Mouse (Mus musculus): ENCODE measurements around the gene Pheta1. TPM values are rescaled to one million over a fixed set of nuclear protein-coding genes. Genes with fewer than 3 reads are reported as not detected.

Gene Pheta1
- polyA plus RNA-seq, 1 experiment from 2014 or later = 15.2 TPM

GRCm38 (mm10) chr5:121824121-121824520 lies 24.7 kb upstream of the Pheta1 start:
- DNase-seq (ENCODE audit: low spot score) = no peak

DNA sequence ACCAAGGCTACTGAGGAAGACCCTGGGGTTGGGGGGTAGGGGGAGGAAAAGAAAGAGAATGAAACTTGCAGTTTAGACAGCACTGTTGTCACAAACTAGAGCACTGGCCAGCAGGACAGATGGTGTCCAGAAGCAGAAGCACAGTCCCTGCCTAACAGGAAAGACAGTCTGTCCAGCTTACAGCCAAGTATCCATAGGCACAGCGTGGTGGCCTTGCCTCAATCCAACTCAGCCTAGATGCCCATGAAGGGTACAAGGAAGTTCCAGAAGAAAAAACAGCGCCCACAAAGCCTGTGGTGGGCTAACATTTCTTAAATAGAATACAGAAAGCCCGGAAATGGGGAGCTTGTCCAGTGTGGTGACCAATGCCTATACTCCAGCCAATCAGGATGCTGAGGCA lies 23.2 kb upstream of the Pheta1 start:
- no peak for DNase-seq (ENCODE audit: low spot score)

GRCm38 (mm10) chr5:121827876-121828275 lies 20.9 kb upstream of the Pheta1 start:
- DNase-seq (ENCODE audit: low spot score) = no peak

DNA sequence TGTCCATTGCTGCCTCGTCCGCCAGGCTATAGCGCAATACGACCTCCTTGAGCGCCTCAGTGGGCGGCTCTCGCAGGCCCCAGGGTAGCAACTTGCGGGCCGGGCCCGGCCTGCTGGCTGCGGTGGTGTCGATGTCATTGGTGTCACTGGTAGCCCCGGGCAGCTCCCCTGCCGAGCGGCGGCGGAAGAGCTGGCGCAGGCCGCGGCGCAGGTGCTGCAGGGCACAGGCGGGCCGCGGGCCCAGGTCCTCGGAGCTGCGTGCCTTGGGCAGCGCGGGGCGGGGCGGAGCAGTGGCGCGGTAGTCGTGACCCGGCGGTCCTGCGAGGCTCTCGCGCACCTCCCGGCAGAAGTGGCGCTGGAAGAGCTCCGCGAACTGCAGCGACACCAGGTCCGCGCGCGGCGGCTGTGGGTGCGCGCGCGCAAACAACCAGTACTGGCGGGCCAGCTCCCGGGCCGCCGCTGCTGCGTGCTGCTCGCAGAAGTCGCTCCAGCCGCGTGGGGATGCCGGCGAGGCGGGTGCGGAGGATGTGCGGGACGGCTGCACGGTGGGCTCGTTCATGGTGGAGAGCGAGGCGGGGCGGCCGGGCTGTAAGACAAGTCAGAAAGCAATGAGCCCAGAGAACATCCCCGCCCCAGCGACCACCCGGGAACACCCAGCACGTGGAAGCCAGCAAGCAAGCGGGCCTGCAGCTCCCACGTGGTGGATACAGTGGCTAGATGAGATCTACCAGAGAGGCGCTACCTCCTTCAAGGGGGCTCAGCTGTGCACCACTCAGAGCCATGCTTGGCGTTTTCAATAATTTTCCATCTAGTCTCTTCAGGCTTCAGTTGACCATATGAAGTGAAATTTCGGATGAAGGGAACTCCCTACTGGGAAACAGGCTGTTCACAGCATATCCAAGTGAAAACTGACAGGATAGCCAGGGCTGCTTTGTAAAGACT lies 20.0 kb upstream of the Pheta1 start:
- no peak for DNase-seq (ENCODE audit: low spot score)

GRCm38 (mm10) chr5:121831002-121831601 lies 17.7 kb upstream of the Pheta1 start:
- no peak for DNase-seq (ENCODE audit: low spot score)

DNA sequence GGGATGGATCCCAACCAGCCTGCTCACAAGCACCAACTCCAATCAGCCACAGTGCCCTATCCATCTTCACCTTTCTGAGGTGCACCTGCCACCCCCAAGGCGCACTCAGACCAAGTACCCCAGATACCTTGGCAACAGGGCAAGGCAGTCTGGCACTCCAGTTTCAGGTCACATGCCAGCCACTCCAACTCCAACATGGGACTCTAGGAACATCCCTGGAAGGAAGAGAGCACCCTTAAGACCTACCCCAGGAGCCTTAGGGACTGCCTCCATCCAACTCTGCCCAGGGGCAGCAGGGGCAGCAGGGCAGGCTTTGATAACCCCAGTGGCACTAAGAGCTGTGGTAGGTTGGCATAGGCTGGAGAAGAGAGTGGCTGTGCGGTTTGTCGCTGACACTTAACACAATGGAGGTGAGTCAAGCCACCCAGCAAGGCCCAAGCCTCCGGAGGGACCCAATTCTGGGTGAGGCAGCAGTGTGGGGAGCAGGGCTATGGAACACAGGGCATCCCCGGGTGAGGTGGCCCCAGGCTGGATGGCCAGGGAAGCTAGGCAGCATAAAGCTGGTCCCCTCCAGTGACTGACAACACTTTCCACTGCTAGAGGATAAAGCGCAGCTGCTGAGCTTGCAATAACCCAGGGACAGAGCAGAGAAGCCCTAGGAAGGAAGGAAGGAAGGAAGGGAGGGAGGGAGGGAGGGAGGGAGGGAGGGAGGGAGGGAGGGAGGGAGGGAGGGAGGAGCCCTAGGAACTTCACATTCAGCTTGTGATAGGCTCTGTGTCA lies 16.2 kb upstream of the Pheta1 start:
- no peak for DNase-seq (ENCODE audit: low spot score)

DNA sequence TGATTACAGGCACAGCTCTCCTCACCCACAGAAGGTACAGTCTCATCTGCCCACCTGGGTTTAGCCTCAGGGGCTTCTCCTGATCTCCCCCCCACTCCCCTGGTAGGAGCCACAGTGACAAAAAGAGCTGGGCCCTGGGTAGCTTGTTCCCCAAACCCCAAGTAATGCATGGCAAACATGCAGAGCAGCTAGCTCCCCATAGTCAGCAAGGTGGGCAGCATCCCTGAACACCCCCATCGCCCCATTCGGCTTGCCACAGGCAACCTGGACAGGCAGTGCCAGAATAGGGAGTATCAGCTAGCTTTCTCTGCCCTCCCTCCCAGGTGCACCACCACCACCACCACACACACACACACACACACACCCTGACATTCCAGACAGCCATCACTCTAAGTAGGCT lies 15.6 kb upstream of the Pheta1 start:
- DNase-seq (ENCODE audit: low spot score) = no peak

- peak; percentile 71 for DNase-seq (ENCODE audit: low spot score)
These were observed 15.1 kb upstream of the Pheta1 start for GRCm38 (mm10) chr5:121833572-121834240.

GRCm38 (mm10) chr5:121834241-121834606 lies 14.6 kb upstream of the Pheta1 start:
- DNase-seq (ENCODE audit: low spot score) = no peak

- DNase-seq (ENCODE audit: low spot score) = no peak
These were observed 13.6 kb upstream of the Pheta1 start for GRCm38 (mm10) chr5:121834991-121835747.

DNA sequence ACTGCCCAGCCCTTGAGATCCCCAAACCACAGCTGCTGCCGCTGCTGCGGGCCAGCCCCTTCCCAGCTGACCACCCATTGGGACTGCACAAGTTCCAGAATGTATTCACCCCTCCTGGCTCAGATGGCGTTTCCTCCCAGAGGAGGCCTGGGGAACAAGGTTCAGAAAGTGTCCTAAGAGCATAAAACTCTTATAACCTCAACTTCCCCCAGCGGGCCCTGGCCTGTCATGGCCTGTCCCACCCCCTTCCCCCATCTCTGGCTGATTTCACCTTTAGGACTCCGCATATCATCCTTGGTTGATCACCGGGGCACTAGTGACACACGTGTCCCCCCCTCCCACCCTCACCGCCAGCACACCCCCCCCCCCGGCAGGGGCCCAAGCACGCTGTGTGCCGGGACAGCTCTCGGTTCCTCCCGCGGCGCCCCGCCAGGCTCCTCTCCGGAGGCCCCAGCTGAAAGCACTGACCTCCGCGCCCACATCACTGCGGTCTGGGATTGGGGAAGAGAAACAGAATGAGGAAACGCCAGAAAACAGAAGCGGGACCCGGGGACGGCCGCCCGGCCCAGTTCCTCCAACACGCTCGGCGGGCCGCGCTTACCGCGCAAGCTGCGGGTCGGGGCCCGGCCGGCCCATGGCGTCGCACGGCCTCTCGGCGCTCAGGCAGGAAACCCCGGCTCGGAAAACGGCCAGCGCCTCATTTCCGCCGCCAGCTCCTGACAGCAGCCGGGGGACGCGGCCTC lies 12.7 kb upstream of the Pheta1 start:
- DNase-seq (ENCODE audit: low spot score) = peak; percentile 35

DNA sequence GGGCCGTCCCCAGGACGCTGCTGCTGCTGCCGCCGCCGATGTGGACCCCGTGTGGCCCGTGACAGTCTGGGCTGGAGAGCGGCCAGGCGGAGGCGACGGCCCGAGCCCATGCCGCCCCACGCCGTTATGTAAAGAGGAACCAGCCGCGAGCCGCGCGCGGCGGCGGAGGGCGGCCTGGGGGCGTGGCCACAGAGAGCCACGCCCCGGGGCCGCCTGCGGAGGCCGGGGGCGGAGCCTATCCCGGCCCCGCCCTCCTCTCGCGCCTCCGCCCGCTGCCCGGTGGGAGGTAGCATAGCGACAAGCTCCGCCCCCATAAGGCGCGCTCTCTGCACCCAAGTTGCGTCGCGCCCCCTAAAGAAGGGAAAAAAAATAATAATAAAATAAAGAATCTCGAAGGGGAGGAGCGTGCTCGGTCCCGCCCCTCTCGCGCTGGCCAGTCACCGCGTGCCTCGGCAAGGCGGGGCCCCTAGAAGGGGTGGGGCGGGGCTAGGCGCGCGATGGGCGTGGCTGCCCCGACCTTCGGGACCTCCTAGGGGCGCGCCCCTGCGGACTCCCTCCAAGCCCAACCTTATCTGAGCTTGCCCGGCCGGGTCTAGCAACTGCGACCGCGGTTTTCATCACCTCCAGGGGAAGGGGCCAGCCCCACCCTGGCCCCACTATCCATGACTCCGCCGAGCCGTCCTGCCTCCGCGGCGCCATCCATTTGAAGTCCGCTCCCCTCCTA lies 11.9 kb upstream of the Pheta1 start:
- DNase-seq (ENCODE audit: low spot score) = peak; percentile 93

DNA sequence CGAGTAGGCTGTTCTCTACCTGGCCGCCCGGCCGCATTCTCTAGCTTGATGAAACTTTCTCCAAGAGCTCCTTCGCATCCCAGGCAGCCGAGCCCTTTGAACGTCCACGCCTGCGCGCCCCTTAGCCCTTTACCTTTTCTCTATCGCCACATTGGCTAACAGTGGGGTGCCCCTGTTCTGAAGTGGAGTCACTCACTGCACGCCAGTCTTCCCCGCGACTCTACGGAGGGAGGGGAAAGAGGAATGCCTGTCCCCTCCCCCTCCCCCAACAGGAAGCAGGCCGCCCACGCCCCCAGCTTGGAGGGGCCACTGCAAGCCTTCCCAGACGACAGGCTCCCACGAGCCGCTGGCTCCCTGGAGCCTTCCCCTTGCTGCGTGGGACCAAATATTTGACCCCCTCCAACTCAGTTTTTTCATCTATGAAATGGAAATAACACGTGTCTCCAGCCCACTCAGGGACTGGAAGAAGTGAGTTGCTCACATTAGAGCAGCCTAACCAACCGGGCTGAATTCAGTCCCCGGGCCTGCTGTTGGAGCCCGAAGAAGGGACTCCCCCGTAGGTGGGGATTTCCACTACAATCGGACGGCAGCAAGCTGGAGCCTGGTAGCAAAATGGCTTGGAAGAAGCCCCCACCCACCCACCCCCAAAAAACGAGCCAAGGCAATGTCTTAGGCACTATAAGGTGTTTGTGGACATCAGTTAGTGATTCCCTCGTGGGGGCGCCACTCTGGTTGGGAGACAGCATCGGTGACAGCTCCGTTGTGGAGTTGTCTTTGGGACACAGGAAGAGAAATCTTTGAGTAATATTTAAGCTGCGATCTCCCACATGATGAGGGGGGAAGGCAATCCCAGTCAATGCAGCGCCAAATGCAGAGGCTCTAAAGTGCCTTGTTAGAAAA lies 11.1 kb upstream of the Pheta1 start, which contains the start of gene Sh2b3:
Gene Sh2b3 (minus strand): TSS at position 206 of the 900 bp plus-strand sequence.
- DNase-seq (ENCODE audit: low spot score) = peak; percentile 59

DNA sequence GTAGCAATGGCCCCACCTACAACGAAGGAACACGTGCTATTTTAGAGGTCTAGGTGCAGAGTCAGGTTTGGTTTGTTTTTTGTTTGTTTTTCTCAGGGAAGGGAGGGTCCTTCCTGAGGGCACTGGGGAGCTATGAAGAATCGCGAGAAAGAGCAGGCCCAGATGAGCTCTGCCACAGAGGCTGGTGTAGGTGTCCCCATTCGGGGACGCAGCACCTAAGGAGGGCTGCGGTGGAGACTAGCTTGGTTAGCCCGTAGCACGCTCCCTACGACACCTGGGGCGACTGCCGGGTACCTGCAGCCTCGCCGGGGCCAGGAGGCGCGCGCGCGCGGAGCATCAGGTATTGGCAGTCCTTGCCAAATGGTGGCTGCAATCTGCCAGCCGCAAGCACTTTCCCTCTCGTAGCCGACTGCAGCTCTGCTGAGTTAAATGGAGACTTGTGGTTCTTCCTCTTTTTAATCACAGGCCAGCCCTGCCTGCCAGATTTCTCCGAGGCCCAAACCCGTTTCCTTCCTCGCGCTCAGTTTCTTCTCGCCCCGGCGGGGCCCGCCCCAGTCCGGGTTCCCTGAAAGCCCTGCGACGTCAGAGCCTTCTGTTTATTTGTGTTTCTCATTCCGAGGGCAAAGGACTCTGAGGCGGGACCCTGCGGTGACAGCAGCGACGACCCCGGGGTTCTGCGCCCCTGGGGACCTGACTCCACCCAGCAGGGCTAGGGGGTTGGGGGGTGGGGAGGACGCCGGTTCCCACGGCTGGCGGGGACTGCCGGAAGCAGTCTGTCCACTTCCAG lies 10.2 kb upstream of the Pheta1 start:
- peak; percentile 55 for DNase-seq (ENCODE audit: low spot score)

- DNase-seq (ENCODE audit: low spot score) = no peak
These were observed 9.7 kb upstream of the Pheta1 start for GRCm38 (mm10) chr5:121839128-121839473.

- DNase-seq (ENCODE audit: low spot score) = no peak
These were observed 7.3 kb upstream of the Pheta1 start for GRCm38 (mm10) chr5:121841516-121841915.

DNA sequence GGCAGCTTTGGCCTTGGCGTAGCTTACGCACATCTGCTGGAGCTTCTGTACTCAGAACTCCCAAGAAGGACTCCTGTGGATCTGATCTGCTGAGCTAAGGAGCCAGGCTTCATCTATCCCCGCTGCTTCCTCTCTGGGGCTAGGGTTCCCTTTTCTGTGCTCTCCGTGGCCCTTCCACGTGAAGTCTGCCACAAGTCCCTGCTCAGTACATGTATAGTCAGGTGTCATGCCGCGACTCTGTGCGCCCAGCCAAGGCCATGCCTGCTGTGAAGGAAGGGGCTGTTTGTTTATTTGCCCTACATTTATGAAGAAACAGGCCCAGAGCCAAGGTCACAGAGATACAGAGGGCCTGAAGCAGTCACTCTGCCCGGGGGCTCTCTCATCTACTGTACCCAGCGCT lies 6.8 kb upstream of the Pheta1 start:
- DNase-seq (ENCODE audit: low spot score) = no peak

Data from thymus, postnatal 0 days (tissue).